Mouse (Mus musculus) retina, embryonic 14.5 days (tissue): Measurements from ENCODE around the gene Cpt1c.

ENCODE experiments used
- DNase-seq: peaks from one replicate; pipeline ENCODE4 v3.0.0-alpha.2; 2015; ENCODE audit warnings: low spot score

The Cpt1c gene

DNA sequence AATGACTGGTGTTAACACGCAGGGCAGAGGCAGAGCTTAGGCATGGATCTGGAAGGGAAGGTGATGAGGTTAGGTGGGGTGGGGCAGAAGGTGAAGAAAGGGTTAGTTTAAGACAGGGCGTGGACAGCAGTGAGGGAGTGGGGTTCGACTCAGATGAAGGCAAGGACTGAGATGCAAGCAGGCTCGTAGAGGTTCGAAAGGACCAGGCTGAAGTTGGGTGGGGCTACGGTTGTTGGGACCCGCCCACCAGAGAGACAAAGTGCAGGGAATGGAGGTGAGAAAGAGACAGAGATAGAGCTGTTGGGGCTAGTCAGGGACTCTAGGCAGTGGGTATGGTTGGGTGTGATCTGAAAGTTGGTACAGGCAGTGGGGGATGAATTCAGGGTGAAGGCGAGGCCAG, 12.3 kb downstream of the Cpt1c start:
- no peak for DNase-seq

DNA sequence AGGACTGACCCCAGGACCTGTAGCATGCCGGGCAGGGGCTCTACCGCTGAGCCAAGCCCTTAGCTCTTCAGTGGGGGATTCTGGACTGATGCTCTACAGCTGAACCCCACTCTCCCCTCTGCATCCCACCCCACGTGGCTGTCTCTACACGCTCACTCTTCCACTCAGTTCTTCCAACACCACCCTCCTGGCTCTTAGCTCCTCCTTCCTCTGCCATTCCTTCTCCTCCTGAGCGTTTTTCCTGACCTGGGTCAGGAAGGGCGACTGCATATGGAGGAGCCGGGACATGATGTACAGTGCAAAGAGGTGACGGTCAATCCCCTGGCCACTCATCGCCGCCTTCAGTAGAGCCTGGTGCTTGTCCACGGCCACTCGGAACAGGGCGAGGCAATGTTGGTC, 14.1 kb downstream of the Cpt1c start:
- no peak for DNase-seq

DNA sequence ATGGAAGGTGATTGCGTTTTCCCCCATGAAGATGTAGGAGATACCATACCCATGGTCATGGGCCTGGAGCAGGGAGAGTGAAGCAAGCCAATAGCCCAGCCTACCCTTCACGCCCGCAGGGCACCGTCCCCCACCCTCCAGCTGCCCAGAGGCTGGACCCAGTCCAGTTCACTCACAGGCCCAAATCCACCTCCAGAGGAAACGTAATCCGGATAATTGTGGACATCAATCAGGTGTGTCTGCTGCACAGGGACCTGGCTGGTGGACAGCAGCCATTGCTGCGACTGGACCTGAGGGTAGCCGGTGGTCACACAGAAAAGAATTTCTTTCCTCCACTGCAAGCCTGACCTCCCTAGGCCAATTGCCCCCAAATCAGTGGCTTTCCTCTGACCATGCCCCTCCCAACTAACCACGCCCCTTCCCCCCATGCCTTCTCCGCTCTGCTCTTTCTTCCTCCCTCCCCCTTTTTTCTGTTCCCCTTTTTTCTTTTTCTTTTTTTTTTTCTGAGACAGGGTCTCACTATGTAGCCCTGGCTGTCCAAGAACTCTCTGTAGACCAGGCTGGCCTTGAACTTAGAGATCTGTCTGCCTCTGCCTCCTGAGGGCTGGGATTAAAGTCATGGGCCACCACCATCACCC, 14.7 kb downstream of the Cpt1c start:
- DNase-seq: no peak

DNA sequence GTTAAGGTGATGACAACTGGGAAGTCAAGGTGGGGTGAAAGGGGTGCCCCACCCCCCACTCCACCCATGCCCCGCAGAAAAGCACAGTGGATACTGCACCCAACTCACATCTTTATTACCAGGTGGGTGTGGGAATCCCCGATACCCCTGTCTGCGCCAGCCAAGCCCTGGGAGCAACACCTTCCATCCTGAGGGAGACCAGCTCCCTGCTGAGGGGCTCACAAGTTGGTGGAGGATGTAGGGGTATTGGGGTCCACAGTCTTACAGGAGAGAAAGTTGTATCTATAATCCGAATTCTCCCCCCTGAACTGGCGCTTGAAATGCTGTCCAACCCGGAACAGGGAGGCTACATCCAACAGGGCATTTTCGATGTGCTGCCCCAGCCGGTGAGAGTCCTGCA, 15.4 kb downstream of the Cpt1c start:
- no peak for DNase-seq

DNA sequence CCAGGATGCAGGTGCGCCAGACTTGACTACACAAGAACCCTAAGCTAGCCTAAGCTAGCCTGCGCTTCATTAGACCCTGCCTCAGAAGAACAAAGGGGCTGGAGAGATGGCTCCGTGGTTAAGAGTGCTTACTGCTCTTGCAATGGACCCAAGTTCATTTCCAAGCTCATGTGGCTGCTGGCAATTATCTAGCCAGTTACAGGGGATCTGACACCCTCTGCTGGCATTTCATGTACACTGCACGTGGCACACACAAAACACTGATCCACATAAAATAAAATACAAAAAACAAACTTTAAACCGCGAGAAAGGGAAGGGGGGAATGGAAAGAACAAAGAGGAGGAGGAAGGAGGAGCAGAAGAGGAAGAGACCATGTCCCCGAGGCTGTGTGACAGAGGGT, 16.4 kb downstream of the Cpt1c start:
- peak; percentile 69 for DNase-seq

DNA sequence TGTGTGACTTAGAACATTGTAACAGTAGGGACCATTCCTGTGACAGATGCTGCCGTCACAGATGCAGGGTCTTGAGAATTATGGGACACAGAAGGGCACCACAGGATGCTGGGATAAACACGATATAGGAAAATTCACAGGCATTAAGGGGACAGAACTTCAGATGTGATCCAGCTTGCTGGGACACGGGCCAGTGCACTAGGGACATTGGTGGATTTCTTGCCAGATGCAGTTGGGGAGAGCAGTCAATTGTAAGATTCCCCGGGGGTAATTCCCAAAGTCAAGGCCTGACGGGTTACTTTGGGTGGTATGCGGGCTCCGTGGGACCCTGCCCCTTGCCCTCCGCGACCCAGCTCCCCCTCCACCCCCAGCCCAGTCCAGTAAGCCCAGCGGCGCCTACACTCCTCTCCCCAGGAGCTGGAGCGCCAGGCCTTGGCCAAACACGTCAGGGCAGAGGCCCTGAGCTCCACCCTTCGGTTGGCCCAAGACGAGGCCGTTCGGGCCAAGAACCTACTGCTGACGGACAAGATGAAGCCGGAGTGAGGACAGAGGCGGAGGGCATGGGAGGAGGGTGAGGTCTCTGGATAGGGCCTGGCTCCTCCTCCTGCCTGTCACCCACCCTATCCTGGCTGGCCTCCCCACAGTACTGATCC, 17.3 kb downstream of the Cpt1c start:
- no peak for DNase-seq

DNA sequence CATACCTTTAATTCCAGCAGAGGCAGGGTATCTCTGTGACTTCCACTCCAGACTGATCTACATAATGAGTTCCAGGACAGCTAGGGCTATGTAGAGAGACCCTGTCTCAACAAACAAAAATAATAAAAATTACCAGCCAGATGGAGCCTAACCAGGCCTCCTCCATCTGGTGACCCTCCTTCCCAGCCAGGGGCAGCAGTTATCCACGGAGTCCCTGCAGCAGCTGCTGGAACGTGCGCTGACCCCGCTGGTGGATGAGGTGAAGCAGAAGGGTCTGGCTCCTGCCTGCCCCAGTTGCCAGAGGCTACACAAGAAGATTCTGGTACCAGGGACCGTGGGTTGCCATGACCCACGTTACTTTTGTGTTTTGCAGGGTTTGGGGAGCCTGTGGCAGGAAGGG, 18.4 kb downstream of the Cpt1c start:
- DNase-seq: peak; percentile 24

DNA sequence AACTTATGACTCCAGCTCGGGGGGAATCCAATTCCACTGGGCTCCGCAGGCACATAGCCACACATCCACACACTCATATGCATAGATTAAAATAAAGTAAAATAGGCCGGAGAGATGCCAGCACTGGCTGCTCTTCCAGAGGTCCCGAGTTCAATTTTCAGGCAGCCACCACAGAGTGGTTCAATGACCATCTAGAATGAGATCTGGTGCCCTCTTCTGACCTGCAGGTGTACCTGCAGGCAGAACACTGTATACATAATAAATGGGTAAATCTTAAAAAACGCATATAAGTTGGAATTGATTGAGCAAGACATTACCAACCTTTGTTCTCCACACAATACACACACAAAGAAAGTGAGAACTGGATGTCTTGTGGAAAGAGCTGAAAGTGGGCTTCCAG, 19.0 kb downstream of the Cpt1c start:
- DNase-seq: peak; percentile 39

DNA sequence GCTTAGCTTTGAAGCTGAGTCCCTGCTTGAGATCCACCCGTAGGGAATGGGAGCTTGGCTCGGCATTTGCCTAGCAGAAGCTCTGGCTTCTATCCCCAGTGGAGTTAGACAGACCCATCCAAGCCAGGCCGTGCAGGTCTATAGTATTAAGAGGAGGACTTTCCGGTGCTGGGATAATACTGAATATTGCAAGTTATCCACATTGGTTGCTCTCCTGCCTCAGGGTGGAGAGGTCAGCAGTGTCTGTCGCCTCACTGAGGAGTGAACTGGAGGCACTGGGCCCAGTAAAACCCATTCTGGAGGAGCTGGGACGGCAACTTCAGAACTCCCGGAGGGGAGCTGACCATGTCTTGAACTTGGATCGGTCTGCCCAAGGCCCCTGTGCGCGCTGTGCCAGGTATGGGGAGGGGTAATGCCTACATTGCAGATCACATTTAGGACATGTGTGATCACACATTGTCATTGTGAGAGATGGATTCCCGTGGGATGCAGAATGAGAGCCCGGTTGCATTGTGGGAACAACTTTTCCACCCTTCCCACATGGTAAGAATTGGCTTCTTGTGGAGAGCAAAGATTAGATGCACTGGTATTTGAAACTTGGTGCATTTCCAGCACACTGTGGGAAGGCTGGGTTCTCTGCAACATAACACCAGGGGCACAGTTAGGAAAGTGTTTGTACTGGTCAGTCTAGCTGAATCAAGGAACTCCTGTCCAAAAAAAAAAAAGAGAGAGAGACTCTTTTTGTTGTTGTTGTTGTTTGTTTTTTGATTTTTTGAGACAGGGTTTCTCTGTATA, 20.4 kb downstream of the Cpt1c start:
- no peak for DNase-seq

DNA sequence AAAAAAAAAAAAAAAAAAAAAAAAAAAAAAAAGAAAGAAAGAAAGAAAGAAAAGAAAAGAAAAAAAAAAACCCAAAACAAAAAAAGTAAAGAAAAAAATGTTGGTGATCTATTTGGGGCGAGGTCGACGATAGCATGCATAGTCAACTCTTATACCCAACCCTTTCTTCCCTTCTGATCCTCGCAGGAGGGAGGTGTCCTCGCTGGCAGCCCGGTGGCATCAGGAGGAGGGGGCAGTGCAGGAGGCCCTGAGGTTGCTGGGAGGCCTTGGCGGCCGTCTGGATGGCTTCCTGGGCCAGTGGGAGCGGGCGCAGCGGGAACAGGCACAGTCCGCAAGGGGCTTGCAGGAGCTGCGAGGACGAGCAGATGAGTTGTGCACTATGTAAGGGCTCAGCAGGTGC, 21.1 kb downstream of the Cpt1c start:
- no peak for DNase-seq

DNA sequence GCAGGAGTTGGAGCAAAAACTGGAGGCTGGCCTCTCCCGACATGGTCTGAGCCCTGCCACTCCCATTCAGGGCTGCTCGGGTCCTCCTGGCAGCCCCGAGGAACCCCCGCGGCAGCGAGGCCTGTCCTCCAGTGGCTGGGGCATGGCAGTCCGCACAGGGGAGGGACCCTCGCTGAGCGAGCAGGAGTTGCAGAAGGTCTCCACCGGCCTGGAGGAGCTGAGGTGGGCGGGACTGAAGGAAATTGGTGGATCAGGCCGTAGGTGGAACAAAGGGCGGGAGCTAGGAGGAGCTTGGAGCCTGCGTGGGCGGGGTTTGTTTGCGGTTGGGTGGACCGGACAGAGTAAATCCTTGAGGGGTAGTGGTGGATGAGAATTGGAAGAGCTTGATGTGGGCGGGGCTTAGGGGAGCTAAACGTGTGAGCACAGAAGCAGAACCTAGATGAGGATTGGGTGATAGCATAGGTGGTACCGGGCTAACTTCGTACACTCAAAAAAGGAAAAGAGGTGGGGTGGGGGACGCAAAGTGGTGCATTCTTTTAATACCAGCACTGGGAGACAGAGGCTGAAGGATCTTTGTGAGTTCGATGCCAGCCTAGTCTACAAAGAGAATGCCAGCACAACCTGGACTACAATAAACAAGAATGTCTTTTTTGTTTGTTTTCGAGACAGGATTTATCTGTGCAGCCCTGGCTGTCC, 21.9 kb downstream of the Cpt1c start:
- peak; percentile 92 for DNase-seq

DNA sequence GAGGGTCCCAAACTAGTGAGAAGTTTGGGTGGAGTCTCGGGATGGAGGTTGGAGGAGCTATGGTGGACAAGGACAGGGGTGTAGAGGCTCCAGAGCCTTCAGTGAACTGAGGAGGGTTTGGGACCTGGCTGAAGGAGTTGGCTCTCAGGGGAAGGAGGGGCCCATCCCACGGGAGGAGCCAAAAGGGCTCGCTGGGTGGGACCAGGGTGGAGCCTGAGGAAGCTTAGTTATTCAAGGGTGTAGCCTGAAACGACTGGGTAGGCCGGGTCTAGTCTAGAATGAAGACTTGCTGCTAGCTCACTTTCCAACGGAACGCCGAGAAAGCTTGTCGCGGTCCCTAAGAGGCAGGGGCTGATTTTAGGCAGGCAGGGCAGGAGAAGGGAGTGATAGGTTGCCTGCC, 22.7 kb downstream of the Cpt1c start:
- peak; percentile 61 for DNase-seq

DNA sequence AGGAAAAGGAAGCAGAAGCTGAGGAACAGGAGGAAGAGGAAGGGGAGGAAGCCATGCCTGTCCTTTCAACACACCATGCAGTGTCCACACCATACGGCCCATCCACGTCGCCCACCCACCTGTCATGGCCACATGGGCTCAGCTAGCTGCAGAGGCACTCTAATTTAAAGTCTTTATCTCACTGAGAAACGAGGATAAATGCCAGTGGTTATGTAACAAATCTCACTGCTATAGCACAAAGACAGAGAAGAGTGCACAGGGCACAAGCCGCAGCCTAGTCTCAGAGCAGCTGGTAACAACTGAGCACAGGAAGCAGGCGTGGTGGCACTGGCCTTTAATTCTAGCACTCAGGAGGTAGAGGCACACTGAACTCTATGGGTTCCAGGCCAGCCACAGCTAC, 24.7 kb downstream of the Cpt1c start:
- DNase-seq: no peak

DNA sequence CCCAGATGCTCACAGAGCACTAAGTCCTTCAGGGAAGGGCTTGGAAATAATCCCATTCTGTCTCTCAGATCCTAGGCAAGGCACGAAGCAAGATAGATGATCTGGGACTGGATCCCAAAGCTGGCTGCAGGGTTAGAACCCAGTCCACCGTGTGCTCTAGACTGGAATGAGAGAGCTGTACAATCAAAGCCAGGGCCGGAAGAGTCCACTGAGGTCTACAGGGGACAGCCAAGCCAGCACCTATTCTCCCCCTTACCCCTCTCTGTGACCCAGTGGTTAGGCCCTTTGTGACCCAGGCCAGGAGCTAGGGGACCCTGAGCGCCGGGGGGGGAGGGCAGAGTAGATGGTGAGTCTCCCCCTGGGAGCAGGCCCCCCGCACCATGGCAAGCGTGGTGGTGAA, 31.7 kb downstream of the Cpt1c start, which contains the start of gene Tsks:
Gene Tsks (plus strand): TSS at position 301 of the 400 bp plus-strand sequence.
- no peak for DNase-seq

DNA sequence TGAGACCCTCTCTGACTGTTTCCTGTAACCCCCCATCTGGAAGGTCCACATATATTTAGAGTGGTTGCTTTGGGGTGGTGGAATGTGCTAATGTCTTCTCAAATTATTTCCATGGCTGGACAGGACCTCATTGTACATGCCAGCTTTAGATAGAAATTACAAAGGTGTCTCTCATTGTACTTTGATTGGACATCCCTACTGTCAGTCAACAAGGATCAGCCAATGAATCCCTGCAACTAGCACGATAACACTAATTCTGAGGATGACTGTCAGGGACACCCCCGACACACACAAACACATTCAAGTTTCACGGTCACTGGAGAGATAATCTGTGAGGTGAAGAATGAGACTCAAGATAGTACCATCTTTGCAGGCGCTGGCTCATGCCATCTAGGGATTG, 36.0 kb downstream of the Cpt1c start:
- no peak for DNase-seq

DNA sequence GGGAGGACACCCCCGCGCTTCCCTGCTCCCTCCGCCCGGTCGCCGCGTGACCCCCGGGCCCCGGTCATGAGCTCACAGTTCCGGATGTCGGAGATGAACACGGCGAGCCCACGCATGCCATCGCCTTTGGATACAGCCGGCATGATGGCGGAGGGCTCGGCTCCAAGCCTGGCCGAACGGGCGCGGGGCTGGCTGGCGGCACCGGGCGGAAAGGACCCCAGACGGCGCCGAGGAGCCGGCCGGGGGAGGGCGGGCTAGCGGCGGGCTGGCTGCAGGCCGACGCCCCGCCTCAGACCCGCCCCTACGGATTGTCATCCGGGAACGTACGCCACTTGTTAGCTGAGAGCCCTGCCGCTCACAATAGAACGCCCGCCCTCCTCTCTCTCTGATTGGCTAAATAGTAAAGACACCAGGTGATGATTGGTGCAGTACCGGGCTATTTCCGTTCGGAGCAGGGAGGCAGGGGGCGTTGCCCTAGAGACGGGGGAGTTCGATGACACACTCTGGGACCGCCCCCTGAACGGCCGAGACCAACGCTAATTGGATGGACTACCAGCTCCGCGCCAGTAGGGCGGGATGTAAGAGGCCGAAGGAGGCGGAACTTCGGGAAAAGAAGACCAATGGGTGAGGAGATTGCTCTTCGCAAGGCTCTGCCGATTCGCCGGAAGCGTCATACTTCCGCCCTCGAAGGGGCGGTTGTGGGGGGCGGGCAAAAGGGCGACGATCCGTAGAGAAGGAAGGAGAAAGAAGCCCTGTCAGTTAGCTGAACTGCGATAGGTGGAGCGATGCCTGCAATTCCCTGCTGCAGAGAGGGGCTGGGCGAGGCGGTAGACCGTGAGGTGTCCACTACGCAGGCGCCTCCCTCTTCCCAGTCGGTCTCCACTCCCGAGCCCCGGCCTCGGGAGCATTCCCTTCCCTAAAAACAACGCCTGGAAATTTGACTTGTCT, 45.2 kb downstream of the Cpt1c start, which contains the start of gene Ap2a1:
Gene Ap2a1 (minus strand): TSS at position 293 of the 948 bp plus-strand sequence.
- DNase-seq: peak; percentile 100

DNA sequence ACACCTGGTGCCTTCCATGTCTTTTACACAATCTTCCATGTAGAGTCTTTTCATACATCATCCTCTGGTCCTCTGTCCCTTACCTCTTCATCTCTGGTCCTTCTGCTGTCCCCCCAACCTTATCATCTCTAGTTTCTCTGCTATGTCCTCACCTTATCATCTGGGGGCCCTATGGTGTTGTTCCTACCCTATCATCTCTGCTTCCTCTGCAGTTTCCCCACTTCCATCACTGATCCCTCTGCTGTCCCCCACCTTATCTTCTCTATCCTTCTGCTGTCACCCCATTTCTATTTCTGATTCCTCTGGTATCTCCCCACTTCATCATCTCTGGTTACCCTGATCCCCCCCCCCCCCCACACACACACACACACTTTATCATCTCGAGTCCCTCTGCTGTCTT, 46.1 kb downstream of the Cpt1c start:
- no peak for DNase-seq

DNA sequence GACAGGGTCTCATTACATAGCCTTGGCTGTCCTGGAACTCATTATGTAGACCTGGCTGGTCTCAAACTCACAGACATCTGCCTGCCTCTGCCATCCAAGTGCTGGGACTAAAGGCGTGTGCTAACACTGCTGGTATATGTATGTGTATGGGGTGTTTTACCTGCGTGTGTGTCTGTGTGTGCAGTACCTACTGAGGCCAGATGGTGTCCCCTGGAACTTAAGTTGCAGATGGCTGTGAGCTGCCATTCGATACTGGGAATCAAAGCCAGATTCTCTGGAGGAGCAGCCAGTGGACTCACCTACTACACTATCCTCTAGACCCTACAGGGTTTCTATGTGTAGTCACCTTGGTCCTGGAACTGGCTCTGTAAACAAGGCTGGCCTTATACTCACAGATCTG, 49.2 kb downstream of the Cpt1c start:
- peak; percentile 39 for DNase-seq

DNA sequence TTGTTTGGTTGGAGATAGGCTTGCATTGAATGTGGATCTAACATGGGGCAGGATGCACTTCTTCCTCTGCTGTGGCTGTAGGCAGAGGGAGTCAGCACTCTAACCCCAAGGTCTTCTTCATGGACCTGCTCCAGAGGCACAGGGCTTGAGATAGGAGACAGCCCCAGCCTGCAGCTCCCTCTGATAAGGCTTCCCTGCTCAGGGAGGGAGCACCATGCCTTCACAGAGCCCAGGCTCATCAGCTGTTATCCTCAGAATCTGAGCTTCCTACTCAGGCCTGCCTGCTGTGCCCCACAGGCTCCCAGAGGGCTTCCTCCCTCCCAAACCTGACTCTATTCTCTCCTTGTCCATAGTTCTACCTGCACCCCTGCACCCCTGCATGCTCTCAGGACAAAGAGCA, 52.1 kb downstream of the Cpt1c start:
- no peak for DNase-seq

DNA sequence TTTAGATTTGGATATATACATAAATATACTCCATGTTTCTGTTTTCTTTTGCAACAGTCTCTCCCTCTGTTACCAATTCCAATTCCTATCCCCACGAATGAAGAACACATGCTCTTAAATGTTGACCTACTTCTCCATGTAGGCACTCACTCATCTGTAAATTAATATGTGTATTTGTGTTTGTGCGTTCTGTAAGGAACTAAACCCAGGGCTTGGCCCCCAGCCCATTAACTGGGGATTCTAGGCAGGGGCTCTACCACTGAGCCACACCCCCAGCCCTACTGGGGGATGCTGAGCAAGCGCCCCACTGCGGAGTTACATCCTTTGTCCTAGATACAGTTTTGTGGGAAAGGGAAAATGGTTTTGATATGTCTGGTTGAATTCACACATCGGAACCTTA, 55.5 kb downstream of the Cpt1c start:
- no peak for DNase-seq

DNA sequence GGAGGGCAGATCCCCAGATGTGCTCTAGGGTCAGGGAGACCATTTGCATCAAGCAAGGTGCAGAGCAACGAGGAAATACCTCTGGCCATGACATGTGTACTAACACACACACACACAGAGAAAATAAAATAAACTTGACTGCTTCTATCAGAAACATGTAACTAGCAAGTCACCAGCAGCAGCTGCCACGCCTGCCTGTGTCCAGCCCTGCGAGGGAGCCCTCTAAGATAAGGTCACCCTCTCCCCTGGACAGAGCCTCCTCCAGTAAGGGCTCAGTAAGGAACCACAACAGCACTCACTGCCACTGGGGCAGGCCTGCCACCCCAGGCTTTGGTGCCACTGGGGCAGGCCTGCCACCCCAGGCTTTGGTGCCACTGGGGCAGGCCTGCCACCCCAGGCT, 56.4 kb downstream of the Cpt1c start:
- DNase-seq: no peak
